Mouse (Mus musculus) 3T3-L1 (cell line): ENCODE data around the gene Jak3.

Experiments used
- DNase-seq: peaks from one replicate; pipeline ENCODE4 v3.0.0-alpha.2; 2015; ENCODE audit warnings: low read depth, low spot score

Jak3 gene

DNA sequence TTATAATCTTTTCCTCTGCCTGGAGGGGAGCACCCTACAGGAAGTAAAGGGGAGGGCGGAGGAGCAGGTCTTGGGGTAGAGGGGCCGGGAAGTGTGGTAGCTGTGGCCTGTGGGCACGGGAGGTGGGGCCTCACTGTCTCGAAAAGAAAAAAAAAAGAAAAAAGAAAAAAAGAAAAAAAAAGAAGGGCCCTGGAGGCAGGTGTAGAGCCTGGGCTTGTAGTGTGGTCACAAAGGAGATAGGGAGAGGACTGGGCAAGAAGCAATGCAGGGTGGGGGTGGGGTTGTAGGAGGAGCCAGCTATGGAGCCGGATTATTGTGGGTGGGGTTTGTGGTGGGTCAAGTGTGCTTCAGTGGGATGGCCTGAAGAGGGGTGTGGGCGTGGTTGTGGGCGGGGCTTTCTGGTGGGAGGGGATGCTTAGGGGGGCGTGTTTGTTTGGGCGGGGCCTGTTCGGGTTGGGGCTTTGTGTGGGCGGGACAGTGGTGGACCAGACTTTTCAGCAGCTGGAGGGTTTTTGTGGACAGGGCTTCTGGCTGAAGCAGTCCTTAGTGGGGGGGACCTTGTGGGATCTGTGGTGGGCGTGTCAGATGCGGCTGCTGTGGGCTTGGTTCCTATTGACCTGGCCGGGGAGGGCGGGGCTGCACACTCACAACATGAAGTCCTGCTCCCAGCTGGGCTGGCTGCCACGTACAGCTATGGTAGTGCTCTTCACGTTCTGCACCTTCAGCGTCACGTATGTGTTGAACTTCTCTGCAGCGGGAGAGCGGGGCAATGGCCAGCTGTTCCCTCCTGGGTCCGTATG lies 10.6 kb upstream of the Jak3 start:
- peak; percentile 47 for DNase-seq

- DNase-seq: no peak
Observed at GRCm38 (mm10) chr8:71666855-71667254, 9.2 kb upstream of the Jak3 start.

DNA sequence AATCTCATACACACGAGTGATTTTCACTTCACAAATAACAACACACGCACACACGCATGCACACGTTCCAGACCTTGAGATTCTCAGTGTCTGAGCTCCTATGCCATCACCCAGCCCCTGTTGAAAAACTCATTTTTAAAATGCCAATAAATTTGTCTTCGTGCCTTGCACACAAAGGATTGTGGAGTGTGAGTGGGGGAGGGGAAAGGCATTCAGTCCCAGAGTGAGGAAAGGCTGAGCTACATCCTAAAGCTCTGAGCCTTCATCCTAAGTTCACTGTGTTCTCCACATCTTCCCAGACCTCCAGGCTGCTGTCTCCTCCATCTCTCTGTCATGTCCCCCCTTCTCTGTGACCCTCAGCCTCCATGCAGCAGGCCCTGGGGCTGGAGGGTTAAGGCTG lies 8.8 kb upstream of the Jak3 start:
- DNase-seq: no peak

GRCm38 (mm10) chr8:71668220-71668975 lies 7.7 kb upstream of the Jak3 start:
- DNase-seq: peak; percentile 30

DNA sequence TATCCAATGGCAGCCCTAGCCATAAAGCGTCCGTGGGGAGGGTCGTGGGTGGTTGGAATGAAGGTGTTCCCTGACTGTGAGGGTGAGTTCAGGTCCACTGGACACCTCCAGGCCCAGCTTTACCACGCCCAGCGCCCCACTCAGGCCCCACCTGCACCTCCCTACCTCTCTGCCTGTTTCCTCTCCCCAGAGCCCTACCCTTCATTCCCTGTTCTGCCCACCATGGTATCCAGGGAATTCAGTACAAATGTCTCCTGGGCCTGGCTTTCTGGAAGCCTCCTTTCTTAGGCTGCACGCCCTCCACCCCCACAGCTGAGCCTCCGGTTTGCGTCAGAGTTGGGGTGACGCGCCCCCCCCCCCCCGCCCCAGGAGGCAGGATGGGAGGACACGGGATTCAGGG lies 5.9 kb upstream of the Jak3 start:
- no peak for DNase-seq

DNA sequence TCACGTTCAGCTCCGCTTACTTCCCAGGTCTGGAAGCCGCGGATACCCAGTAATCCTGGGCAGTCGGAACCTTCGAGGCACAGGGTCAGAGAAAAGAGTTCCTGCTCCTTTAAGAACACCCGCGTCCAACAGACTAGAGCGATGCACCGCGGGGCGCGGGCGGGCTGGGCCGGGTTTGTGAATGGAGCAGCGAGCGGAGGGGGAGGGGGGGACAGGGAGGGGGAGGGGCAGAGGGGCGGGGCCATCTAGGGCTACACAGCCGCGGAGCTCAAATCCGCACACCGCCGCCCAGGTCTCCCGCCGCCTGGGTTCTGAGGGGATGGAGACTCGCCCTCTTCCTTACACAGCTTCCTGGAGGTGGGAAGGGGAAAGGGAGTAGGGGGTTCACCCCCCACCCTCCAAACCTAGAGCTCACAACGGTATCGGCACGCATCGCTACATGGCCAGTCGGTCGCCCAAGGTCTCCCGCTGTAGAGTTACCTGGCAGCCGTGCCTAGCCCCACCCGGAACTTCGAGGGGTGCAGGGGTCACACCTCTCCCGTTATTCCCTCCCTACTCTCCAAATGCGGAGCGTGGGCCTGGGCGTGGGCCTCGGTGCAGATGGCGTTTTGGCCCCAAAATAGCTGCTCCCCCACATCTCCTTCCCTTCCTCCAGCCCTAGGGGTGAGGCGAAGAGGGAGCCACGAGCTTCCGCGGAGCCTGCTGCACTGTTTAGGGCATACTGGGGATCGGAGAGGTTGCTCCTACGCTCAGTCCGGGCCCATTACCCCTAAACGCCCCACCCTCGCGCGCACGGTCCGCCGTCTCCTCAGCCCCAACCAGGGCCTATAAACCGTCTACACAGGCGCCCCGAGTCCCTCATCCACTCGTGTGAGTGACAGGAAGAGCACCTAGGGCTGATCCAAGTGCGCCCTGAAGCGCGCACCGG lies 5.2 kb upstream of the Jak3 start:
- peak; percentile 53 for DNase-seq

- peak; percentile 79 for DNase-seq
Observed at GRCm38 (mm10) chr8:71671549-71671965, 4.5 kb upstream of the Jak3 start, which contains the start of gene Unc13a. Unc13a (minus strand) TSS chr8:71671757.

GRCm38 (mm10) chr8:71672168-71672735 lies 3.8 kb upstream of the Jak3 start:
- no peak for DNase-seq

DNA sequence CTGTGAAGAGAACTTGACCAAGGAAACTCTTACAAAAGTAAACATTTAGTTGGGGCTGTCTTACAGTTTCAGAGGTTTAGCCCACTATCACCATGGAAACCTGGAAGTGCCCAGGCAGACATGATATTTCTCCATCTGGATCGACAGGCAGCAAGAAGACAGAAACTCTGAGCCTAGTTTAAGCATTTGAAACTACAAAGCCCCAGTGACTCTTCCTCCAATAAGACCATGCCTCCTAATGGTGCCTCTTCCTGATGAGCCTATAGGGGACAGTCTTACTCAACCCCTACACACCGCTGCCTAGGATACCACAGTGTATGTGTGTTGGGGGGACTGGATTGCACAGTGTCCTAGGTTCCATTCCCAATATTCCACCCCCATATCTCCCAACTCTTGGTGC lies 2.0 kb upstream of the Jak3 start:
- no peak for DNase-seq

- no peak for DNase-seq
Observed at GRCm38 (mm10) chr8:71675456-71676019, 558 bp upstream of the Jak3 start.

GRCm38 (mm10) chr8:71676803-71677202 lies 707 bp downstream of the Jak3 start:
- DNase-seq: no peak

DNA sequence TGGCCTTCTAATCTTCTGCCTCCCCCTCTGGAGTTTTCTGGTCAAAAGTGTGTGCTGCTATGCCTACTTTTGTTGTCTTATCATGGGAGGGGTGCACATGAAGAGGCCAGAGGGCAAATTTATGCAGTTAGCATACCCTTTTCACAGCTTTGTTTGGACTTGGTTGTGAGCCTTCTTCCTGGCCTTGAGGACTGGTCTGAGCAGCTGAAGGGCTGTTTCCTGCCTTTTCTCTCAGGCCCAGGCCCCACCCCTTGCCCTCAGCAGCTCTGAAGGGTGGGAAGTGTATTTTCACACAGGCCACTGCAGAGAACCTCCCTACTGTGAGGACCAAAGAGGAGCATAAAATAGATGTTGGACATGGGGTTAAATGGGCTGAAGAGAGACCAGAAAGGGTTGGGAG lies 1.5 kb downstream of the Jak3 start:
- no peak for DNase-seq

DNA sequence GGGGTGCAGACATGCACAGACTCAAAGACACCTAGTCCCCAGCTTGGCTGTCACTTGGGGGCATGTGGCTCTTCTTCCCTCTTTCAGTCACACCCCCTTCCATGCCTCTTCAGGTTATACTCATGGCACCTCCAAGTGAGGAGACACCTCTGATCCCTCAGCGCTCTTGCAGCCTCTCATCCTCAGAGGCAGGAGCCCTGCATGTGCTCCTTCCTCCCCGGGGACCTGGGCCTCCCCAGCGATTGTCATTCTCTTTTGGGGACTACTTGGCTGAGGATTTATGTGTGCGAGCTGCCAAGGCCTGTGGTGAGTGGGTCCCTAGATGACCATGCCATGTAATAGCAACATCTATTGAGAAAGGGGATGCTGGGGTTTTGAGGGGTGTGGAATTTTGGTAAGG lies 2.1 kb downstream of the Jak3 start:
- DNase-seq: no peak

GRCm38 (mm10) chr8:71679116-71679515 lies 3.0 kb downstream of the Jak3 start:
- DNase-seq: no peak

- DNase-seq: no peak
Observed at GRCm38 (mm10) chr8:71679550-71680168, 3.6 kb downstream of the Jak3 start.

DNA sequence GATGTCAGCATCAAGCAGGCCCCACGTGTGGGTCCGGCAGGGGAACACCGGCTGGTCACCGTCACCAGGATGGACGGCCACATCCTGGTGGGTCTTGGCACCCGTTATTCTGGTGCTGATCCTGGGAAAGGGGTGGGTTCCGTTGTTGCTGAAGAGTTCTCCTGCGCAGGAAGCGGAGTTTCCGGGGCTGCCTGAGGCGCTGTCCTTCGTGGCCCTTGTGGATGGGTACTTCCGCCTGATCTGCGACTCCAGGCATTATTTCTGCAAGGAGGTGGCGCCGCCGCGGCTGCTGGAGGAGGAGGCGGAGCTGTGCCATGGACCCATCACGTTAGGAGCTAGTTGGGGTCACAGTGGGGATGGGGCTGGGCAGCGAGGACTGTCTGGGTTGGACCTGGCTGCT lies 4.4 kb downstream of the Jak3 start:
- no peak for DNase-seq

DNA sequence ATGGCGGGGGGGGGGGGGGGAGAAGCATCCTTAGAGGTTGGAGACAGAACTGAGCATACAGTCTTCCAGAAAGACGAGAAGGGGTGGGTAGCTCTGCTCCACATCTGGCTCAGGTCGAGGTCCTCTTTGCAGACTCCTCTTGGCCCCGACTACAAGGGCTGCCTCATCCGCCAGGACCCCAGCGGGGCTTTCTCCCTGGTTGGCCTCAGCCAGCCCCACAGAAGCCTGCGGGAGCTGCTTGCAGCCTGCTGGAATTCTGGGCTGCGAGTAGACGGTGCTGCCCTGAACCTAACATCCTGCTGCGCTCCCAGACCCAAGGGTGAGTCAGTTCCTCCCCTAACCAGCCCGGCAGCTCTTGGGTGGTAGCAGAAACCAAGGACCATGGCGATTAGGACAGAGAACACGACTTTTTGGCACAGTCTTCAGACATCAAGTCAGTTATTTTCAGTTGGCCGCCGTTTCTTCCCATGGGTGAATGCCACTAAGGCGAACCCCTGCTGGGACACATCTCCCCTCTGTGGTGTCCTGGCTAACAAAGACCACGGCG lies 5.3 kb downstream of the Jak3 start:
- DNase-seq: no peak

GRCm38 (mm10) chr8:71682832-71683231 lies 6.7 kb downstream of the Jak3 start:
- DNase-seq: no peak

- no peak for DNase-seq
Observed at GRCm38 (mm10) chr8:71684701-71685100, 8.6 kb downstream of the Jak3 start.

DNA sequence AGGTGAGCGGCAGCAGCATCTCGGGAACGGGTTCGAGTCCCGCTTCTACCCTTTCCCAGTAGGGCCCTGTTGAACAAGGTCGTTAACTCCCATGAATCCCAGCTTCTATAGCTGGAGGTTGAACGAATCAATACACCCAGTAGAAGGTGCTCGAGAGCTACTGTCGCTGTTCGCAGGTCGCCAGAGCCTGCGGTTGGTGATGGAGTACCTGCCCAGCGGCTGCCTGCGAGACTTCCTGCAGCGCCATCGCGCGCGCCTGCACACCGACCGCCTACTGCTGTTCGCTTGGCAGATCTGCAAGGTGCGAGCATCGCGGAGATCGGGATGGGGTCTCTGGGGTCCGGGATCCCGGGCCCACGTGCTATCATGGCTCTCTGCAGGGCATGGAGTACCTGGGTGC lies 9.5 kb downstream of the Jak3 start:
- DNase-seq: no peak
